In genomic region chr13:49213531-49213932, GRCm38 (mm10) we compare ENCODE assay signal across 9 mouse cellular contexts. TPM values are rescaled to one million over a fixed set of nuclear protein-coding genes. Genes with fewer than 3 reads are reported as not detected.
DNase-seq lines count a peak whose midpoint lies in the region; ATAC-seq and TF ChIP-seq lines count a peak whose summit lies in the region.
"Had no signal": no experiment of that assay in that cellular context is flagged by ENCODE, and none has a peak within 500 bp of the region (broad histone marks: within the 10 kb centered on the region; RNA-seq: fewer than 3 reads in every experiment).

No protein-coding gene starts in this region.

- H3K36me3 ChIP-seq in heart, embryonic 13.5 days, result no peaks in the 10 kb centered on the region
- H3K36me3 ChIP-seq in macrophage (ENCODE audit: inconsistent target), result no peaks in the 10 kb centered on the region
- H3K36me3 ChIP-seq: liver, embryonic 15.5 days had no signal

- peaks cover 70% of the 10 kb centered on the region for H3K79me2 ChIP-seq in macrophage (ENCODE audit: inconsistent target)

- 50% methylated on average over 4 of the region's 4 CpGs for WGBS in heart, embryonic 13.5 days
- WGBS in macrophage (ENCODE audit: missing documents), result 10% methylated on average over 4 of the region's 4 CpGs

- no peaks in the 10 kb centered on the region for H3K27me3 ChIP-seq in heart, embryonic 13.5 days (replicated peaks)

- peak overlapping the region; percentile 53; the same call in 1 of the 2 replicates for H3K9ac ChIP-seq in heart, embryonic 13.5 days
- H3K9ac ChIP-seq: liver, embryonic 15.5 days had no signal

- H3K27ac ChIP-seq in layer of hippocampus, adult 2 months, result peak overlapping the region; percentile 69
- peak overlapping the region; percentile 16; the same call in 1 of the 2 replicates for H3K27ac ChIP-seq in heart, embryonic 13.5 days (replicated peaks)
- H3K27ac ChIP-seq in macrophage, result peak overlapping the region; percentile 98
- H3K27ac ChIP-seq: liver, embryonic 15.5 days had no signal

- TF ChIP-seq CTCF in layer of hippocampus, adult 2 months (conservative IDR thresholded peaks at IDR 0.05), result no peak

- H3K9me3 ChIP-seq in heart, embryonic 13.5 days, result no peaks in the 10 kb centered on the region
- H3K9me3 ChIP-seq: liver, embryonic 15.5 days had no signal

- H3K4me3 ChIP-seq in layer of hippocampus, adult 2 months, result no peak overlapping the region; the same call in 1 of the 2 replicates
- peak overlapping the region; percentile 0; the same call in 1 of the 2 replicates for H3K4me3 ChIP-seq in heart, embryonic 13.5 days
- peak overlapping the region; percentile 85 for H3K4me3 ChIP-seq in macrophage (ENCODE audit: inconsistent target)
- H3K4me3 ChIP-seq: liver, embryonic 15.5 days had no signal

- DNase-seq in layer of hippocampus, adult 2 months (ENCODE audit: low spot score in 2 of 2), result no peak
- no peak for DNase-seq in layer of hippocampus, adult 11-12 months (ENCODE audit: low spot score)
- DNase-seq in MN1 (ENCODE audit: low spot score), result peak; percentile 73
- DNase-seq in brain, adult 2 months (ENCODE audit: low read depth, low spot score), result peak; percentile 84
- no peak for DNase-seq in thymus, postnatal 14 days
- DNase-seq in thymus, adult 18-20 months, result no peak

- peaks cover 64% of the 10 kb centered on the region for H3K4me1 ChIP-seq in heart, embryonic 13.5 days

- peak overlapping the region; percentile 74 for H3K4me2 ChIP-seq in heart, embryonic 13.5 days
- H3K4me2 ChIP-seq: liver, embryonic 15.5 days had no signal

- ATAC-seq in heart, embryonic 13.5 days (ENCODE audit: extremely low read depth, insufficient number of reproducible peaks, low FRiP score, low TSS enrichment), result no peak

RNA-seq across cellular contexts. Expression of gene Card19, which starts 2.3 kb away (rescaled TPM):
- 10 to 100 TPM; 14.8 to 15.3 TPM for total RNA-seq in layer of hippocampus, adult 2 months (2021)
- polyA plus RNA-seq in heart, embryonic 13.5 days (2015; fragmentation: Nextera tagmentation; extraction: Ambion mirVana), result 89.0 and 91.2 TPM in 2 replicates
- total RNA-seq in macrophage (2018; cell fraction: chromatin; rRNA removed), result 100 to 1,000 TPM in 16 of 26 experiments, 10 to 100 TPM in 10; 39.0 to 263 (median 106) TPM
- 100 to 1,000 TPM in 24 of 26 experiments, 10 to 100 TPM in 2; 89.0 to 237 (median 139) TPM for total RNA-seq in macrophage (2018; cell fraction: cytosol; rRNA removed)
- total RNA-seq in macrophage (2018; cell fraction: nucleus; rRNA removed), result 100 to 1,000 TPM in 13 of 26 experiments, 10 to 100 TPM in 13; 48.7 to 301 (median 97.5) TPM
- polyA plus RNA-seq in macrophage (2018), result 133 to 174 TPM (median 144 TPM) in 3 replicates

RNA-seq across cellular contexts. Expression of gene Ninj1, which starts 26.2 kb away (rescaled TPM):
- 10 to 100 TPM; 17.9 to 20.3 TPM for total RNA-seq in layer of hippocampus, adult 2 months (2021)
- 61.2 and 65.2 TPM in 2 replicates for polyA plus RNA-seq in heart, embryonic 13.5 days (2015; fragmentation: Nextera tagmentation; extraction: Ambion mirVana)
- 100 to 1,000 TPM in 15 of 26 experiments, 10 to 100 TPM in 11; 30.0 to 203 (median 120) TPM for total RNA-seq in macrophage (2018; cell fraction: chromatin; rRNA removed)
- 100 to 1,000 TPM; 384 to 615 (median 485) TPM for total RNA-seq in macrophage (2018; cell fraction: cytosol; rRNA removed)
- 100 to 1,000 TPM in 25 of 26 experiments, 10 to 100 TPM in 1; 70.1 to 330 (median 238) TPM for total RNA-seq in macrophage (2018; cell fraction: nucleus; rRNA removed)
- 275 to 508 TPM (median 332 TPM) in 3 replicates for polyA plus RNA-seq in macrophage (2018)

RNA-seq across cellular contexts. Expression of gene Susd3, which starts 35.0 kb away (rescaled TPM):
- total RNA-seq in layer of hippocampus, adult 2 months (2021), result 1 to 10 TPM; 1.7 TPM
- 1.2 and 1.9 TPM in 2 replicates for polyA plus RNA-seq in heart, embryonic 13.5 days (2015; fragmentation: Nextera tagmentation; extraction: Ambion mirVana)
- 10 to 100 TPM in 13 of 26 experiments, 1 to 10 TPM in 13; 1.5 to 48.4 (median 10.7) TPM for total RNA-seq in macrophage (2018; cell fraction: chromatin; rRNA removed)
- total RNA-seq in macrophage (2018; cell fraction: cytosol; rRNA removed), result 10 to 100 TPM; 10.5 to 38.8 (median 20.5) TPM
- total RNA-seq in macrophage (2018; cell fraction: nucleus; rRNA removed), result 10 to 100 TPM in 15 of 26 experiments, 1 to 10 TPM in 11; 3.7 to 42.9 (median 10.8) TPM
- 17.9 to 41.2 TPM (median 39.0 TPM) in 3 replicates for polyA plus RNA-seq in macrophage (2018)

Comparison
In these comparisons a context has a peak if more than half of its experiments do, and no peak if none do; other contexts are left out.
1. DNase-seq: peak in MN1 (single experiment) and brain, adult 2 months (single experiment); none in layer of hippocampus, adult 2 months (0 of 2), layer of hippocampus, adult 11-12 months (single experiment), thymus, postnatal 14 days (single experiment) and thymus, adult 18-20 months (0 of 2).
2. H3K27ac ChIP-seq: peak in every context shown above with its lines; median percentile 98 in macrophage; 69 in layer of hippocampus, adult 2 months; 16 in heart, embryonic 13.5 days.